Mouse (Mus musculus) MEL (cell line): ENCODE measurements around the gene Rbms2. TPM values are rescaled to one million over a fixed set of nuclear protein-coding genes. Genes with fewer than 3 reads are reported as not detected.

Source experiments
- DNase-seq: peaks from one replicate; pipeline ENCODE4 v3.0.0; 2011; ENCODE audit warnings: low read depth, low spot score
- H3K27ac ChIP-seq: 2 replicates; pipeline ENCODE4 v1.5.1; 2012; ENCODE audit warnings: low read depth, mild to moderate bottlenecking, control low read depth, low read length, moderate library complexity; ENCODE audit not compliant: control insufficient read depth
- H3K27me3 ChIP-seq, 2 experiments: fragments of 150-350 bp in 1 of 2; sonication (generic) in 1 of 2; 2 replicates each; pipeline ENCODE4 v1.6.1; 2012; ENCODE audit warnings: low read length in 2 of 2, mild to moderate bottlenecking in 2 of 2, improper control_type of control experiment in 1 of 2, moderate library complexity in 1 of 2; ENCODE audit not compliant: insufficient read depth in 2 of 2, control insufficient read depth in 1 of 2
- H3K36me3 ChIP-seq, 2 experiments: 2 replicates each; pipeline ENCODE4 v1.6.1; 2012 to 2014; ENCODE audit warnings: low read length in 2 of 2, improper control_type of control experiment in 1 of 2, inconsistent platforms in 1 of 2, mild to moderate bottlenecking in 1 of 2; ENCODE audit not compliant: insufficient read depth in 2 of 2, control insufficient read depth in 1 of 2
- H3K4me1 ChIP-seq, 2 experiments: fragments of 150-350 bp in 1 of 2; sonication (generic) in 1 of 2; 2 replicates each; pipeline ENCODE4 v1.6.1; 2012; ENCODE audit warnings: low read length in 2 of 2, improper control_type of control experiment in 1 of 2, mild to moderate bottlenecking in 1 of 2; ENCODE audit not compliant: insufficient read depth in 2 of 2, control insufficient read depth in 1 of 2
- H3K4me3 ChIP-seq, 2 experiments: fragments of 150-350 bp in 1 of 2; sonication (generic) in 1 of 2; 2 replicates each; pipeline ENCODE4 v1.5.1; 2012; ENCODE audit warnings: low read depth in 2 of 2, low read length in 2 of 2, mild to moderate bottlenecking in 2 of 2, moderate library complexity in 2 of 2, control low read depth in 1 of 2, improper control_type of control experiment in 1 of 2; ENCODE audit not compliant: control insufficient read depth in 1 of 2, insufficient read depth in 1 of 2
- H3K79me2 ChIP-seq: 2 replicates; pipeline ENCODE4 v1.6.1; 2012; ENCODE audit warnings: mild to moderate bottlenecking, low read length, moderate library complexity; ENCODE audit not compliant: control insufficient read depth, poor library complexity, insufficient read depth
- H3K9ac ChIP-seq: 2 replicates; pipeline ENCODE4 v1.6.1; 2012; ENCODE audit warnings: low read depth, mild to moderate bottlenecking, control low read depth, low read length, moderate library complexity; ENCODE audit not compliant: control insufficient read depth, poor library complexity, severe bottlenecking
- H3K9me3 ChIP-seq: fragments of 150-350 bp; sonication (generic); replicated peaks from 2 replicates; pipeline ENCODE4 v1.6.1; 2012; ENCODE audit warnings: mild to moderate bottlenecking, low read length, improper control_type of control experiment, moderate library complexity; ENCODE audit not compliant: insufficient read depth
- BHLHE40 ChIP-seq: IDR thresholded peaks from 2 replicates; pipeline ENCODE4 v1.6.1; 2012; ENCODE audit warnings: low read depth, mild to moderate bottlenecking, inconsistent platforms, low read length, improper control_type of control experiment, borderline replicate concordance
- E2F4 ChIP-seq: IDR thresholded peaks from 2 replicates; pipeline ENCODE4 v1.6.1; 2011; ENCODE audit warnings: low read depth, low read length, improper control_type of control experiment, borderline replicate concordance
- ELF1 ChIP-seq: IDR thresholded peaks from 2 replicates; pipeline ENCODE4 v1.6.1; 2014; ENCODE audit warnings: low read depth, mild to moderate bottlenecking, inconsistent platforms, low read length, improper control_type of control experiment, moderate library complexity
- ETS1 ChIP-seq: IDR thresholded peaks from 2 replicates; pipeline ENCODE4 v1.6.1; 2012; ENCODE audit warnings: low read depth, mild to moderate bottlenecking, inconsistent platforms, low read length, improper control_type of control experiment, moderate library complexity
- GABPA ChIP-seq: IDR thresholded peaks from 2 replicates; pipeline ENCODE4 v1.6.1; 2012; ENCODE audit warnings: low read depth, mild to moderate bottlenecking, inconsistent platforms, low read length, improper control_type of control experiment, moderate library complexity
- GATA1 ChIP-seq: IDR thresholded peaks from 2 replicates; pipeline ENCODE4 v1.6.1; 2011; ENCODE audit warnings: low read depth, low read length, improper control_type of control experiment
- JUND ChIP-seq: IDR thresholded peaks from 2 replicates; pipeline ENCODE4 v1.6.1; 2011; ENCODE audit warnings: low read depth, mild to moderate bottlenecking, improper control_type of control experiment, low read length
- KAT2A ChIP-seq: conservative IDR thresholded peaks from 2 replicates; pipeline ENCODE4 v1.6.1; 2012; ENCODE audit warnings: low read depth, low read length, improper control_type of control experiment, inconsistent platforms
- MEF2A ChIP-seq: IDR thresholded peaks from 2 replicates; pipeline ENCODE4 v1.6.1; 2014; ENCODE audit warnings: low read depth, mild to moderate bottlenecking, inconsistent platforms, low read length, improper control_type of control experiment; ENCODE audit not compliant: poor library complexity, insufficient replicate concordance, severe bottlenecking; ENCODE audit errors: extremely low read depth
- MXI1 ChIP-seq: IDR thresholded peaks from 2 replicates; pipeline ENCODE4 v1.6.1; 2011; ENCODE audit warnings: mild to moderate bottlenecking, low read depth, low read length, improper control_type of control experiment
- NRF1 ChIP-seq: IDR thresholded peaks from 2 replicates; pipeline ENCODE4 v1.6.1; 2014; ENCODE audit warnings: low read depth, mild to moderate bottlenecking, inconsistent platforms, low read length, improper control_type of control experiment, moderate library complexity; ENCODE audit not compliant: poor library complexity, insufficient read depth, severe bottlenecking
- POLR2AphosphoS2 ChIP-seq: IDR thresholded peaks from 2 replicates; pipeline ENCODE4 v1.6.1; 2011; ENCODE audit warnings: low read length, improper control_type of control experiment
- RAD21 ChIP-seq: IDR thresholded peaks from 2 replicates; pipeline ENCODE4 v1.6.1; 2011; ENCODE audit warnings: mild to moderate bottlenecking, low read depth, low read length, improper control_type of control experiment
- TAL1 ChIP-seq: IDR thresholded peaks from 2 replicates; pipeline ENCODE4 v1.6.1; 2012; ENCODE audit warnings: mild to moderate bottlenecking, inconsistent platforms, low read length, moderate library complexity, mixed read lengths
- TBP ChIP-seq: IDR thresholded peaks from 2 replicates; pipeline ENCODE4 v1.8.0; 2011; ENCODE audit warnings: low read depth, low read length, improper control_type of control experiment
- UBTF ChIP-seq: IDR thresholded peaks from 2 replicates; pipeline ENCODE4 v1.6.1; 2012; ENCODE audit warnings: low read depth, mild to moderate bottlenecking, inconsistent platforms, low read length, improper control_type of control experiment, moderate library complexity, borderline replicate concordance; ENCODE audit not compliant: insufficient read depth
- USF1 ChIP-seq: IDR thresholded peaks from 2 replicates; pipeline ENCODE4 v1.6.1; 2014; ENCODE audit warnings: low read depth, mild to moderate bottlenecking, inconsistent platforms, low read length, improper control_type of control experiment, moderate library complexity
- ZC3H11A ChIP-seq: IDR thresholded peaks from 2 replicates; pipeline ENCODE4 v1.6.1; 2012; ENCODE audit warnings: low read depth, mild to moderate bottlenecking, inconsistent platforms, low read length, improper control_type of control experiment
- ZKSCAN1 ChIP-seq: IDR thresholded peaks from 2 replicates; pipeline ENCODE4 v1.6.1; 2012; ENCODE audit warnings: low read depth, mild to moderate bottlenecking, inconsistent platforms, low read length, improper control_type of control experiment, moderate library complexity
- ZNF384 ChIP-seq: IDR thresholded peaks from 2 replicates; pipeline ENCODE4 v1.6.1; 2012; ENCODE audit warnings: low read depth, mild to moderate bottlenecking, inconsistent platforms, low read length, improper control_type of control experiment
- polyA plus RNA-seq, 2 experiments: library from polyadenylated mRNA; stranded (reverse) in 1 of 2; unstranded in 1 of 2; fragments of >175 nt in 1 of 2; fragments of >200 nt in 1 of 2; gene quantifications; 2 replicates each; pipeline versions ENCODE4 v1.2.1 to v1.2.4; 2012; ENCODE audit warnings: low replicate concordance in 2 of 2, low read depth in 1 of 2; ENCODE audit not compliant: insufficient read length in 2 of 2, insufficient read depth in 1 of 2, missing spikeins in 1 of 2
- total RNA-seq: library from RNA; depleted of rRNA; stranded (reverse); fragments of 300-350 nt; gene quantifications from 2 replicates; pipeline ENCODE4 v1.2.3, GENCODE M21; 2012

Gene Rbms2
- total and polyA plus RNA-seq, 3 experiments, result 5.1 to 23.5 TPM; not detected in 1

- Histone ChIP-seq H3K27me3 (no peaks in the 10 kb centered on the region), H3K9me3 (no peaks in the 10 kb centered on the region), H3K4me3 (no peak overlapping the region), H3K79me2 (no peaks in the 10 kb centered on the region), H3K27ac (no peak overlapping the region), H3K9ac (no peak overlapping the region), H3K36me3 (peaks cover 0 to 4% of the 10 kb centered on the region in 2 experiments; a peak in 2 of 4 replicates), H3K4me1 (no peaks in the 10 kb centered on the region)
- DNase-seq, result no peak
- TF ChIP-seq GABPA (no peak), ZKSCAN1 (no peak), ZNF384 (no peak), UBTF (no peak), KAT2A (no peak), MXI1 (no peak), ETS1 (no peak), ELF1 (no peak), RAD21 (no peak), GATA1 (no peak), POLR2AphosphoS2 (no peak), BHLHE40 (no peak), JUND (no peak)
Observed at GRCm38 (mm10) chr10:128123833-128124232, 56.3 kb downstream of the Rbms2 start.

- TF ChIP-seq ZNF384 (no peak), TBP (no peak), NRF1 (no peak), GABPA (no peak), E2F4 (no peak), USF1 (no peak), MEF2A (no peak), TAL1 (no peak), ETS1 (no peak), ZC3H11A (no peak), ELF1 (no peak)
- peaks cover 0 to 8% of the 10 kb centered on the region in 2 experiments; a peak in 2 of 4 replicates for H3K36me3 ChIP-seq
Observed at GRCm38 (mm10) chr10:128111227-128111626, 68.9 kb downstream of the Rbms2 start.

More at GRCm38 (mm10) chr10:128111227-128111626, 68.9 kb downstream of the Rbms2 start:
- Histone ChIP-seq H3K27me3 (no peaks in the 10 kb centered on the region), H3K79me2 (no peaks in the 10 kb centered on the region; the same call in 1 of the 2 replicates), H3K27ac (no peak overlapping the region), H3K4me3 (no peak overlapping the region), H3K4me1 (no peaks in the 10 kb centered on the region), H3K9me3 (no peaks in the 10 kb centered on the region), H3K9ac (no peak overlapping the region)
- DNase-seq, result no peak
